Mouse (Mus musculus) cortical plate, adult 2 months (tissue): ENCODE data around the gene Met.

Source experiments
- CTCF ChIP-seq: fragments of 200-500 bp; IDR thresholded peaks from 2 replicates; pipeline ENCODE4 v1.5.1; 2011; ENCODE audit warnings: mild to moderate bottlenecking, control low read depth, low read length; ENCODE audit not compliant: insufficient read depth; ENCODE audit errors: extremely low read depth
- POLR2A ChIP-seq: fragments of 200-500 bp; IDR thresholded peaks from 2 replicates; pipeline ENCODE4 v1.6.1; 2011; ENCODE audit warnings: mild to moderate bottlenecking, low read length, control low read depth; ENCODE audit not compliant: insufficient read depth; ENCODE audit errors: extremely low read depth

- TF ChIP-seq POLR2A, result no peak
- TF ChIP-seq CTCF, result no peak
Measured at GRCm38 (mm10) chr6:17464281-17465025, 853 bp downstream of the Met start.
